Mouse (Mus musculus) embryo, embryonic 11 days (tissue): ENCODE measurements around the gene Ddit4.
A peak's percentile ranks its signal among the peaks of the same experiment; 100 is the strongest.
"Not testable (repeated sequence)": the region's sequence is repeated elsewhere in the genome, so short reads cannot be mapped to it uniquely, and the experiment has no call there.

ENCODE experiments used
- DNase-seq: peaks from one replicate; pipeline ENCODE4 v3.0.0-alpha.2; 2015

Ddit4 gene

DNA sequence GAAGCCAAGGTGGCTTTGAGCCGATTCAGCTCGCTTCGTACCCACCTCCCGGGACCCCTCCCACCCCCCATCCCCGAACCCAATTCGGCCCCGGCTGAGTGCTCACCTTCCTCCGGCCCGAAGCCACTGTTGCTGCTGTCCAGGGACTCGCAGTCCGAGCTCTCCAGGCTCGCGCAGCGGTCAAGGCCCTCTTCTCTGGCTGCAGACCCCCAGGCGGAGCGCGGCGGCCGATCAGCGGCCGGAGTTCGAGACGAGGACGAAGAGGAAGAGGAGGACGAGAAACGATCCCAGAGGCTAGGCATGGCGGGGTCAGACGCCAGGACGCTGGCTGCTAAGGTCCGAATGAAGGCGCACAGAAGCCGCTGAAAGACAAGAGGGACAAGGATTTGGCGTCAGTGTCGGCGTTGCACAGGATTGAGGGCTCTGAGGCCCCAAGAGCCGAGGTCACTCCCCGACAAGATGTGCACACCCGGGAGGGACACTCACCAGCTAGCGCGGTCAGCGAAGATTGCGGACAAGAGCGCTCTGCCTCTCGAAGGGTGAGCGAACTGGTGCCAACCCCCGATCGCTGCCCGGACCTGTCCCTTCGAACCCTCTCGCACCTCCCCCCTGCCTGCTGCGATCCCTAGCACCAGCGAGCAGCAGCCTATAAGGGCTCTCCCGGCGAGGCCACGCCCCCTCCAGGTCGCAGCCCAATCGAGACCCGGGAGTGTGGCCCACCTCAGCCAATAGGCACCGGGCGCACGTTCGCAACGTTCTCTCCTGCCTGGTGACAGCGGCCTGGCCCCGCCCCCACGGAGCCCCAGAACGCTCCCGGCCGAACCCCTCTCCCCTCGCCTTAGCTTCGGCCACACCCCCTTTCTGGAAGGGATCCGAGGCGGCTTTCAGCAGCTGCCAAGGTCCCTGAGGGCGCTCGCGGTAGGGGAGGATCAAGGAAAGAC lies at the start of gene Ddit4:
TSS of gene Ddit4 (minus strand) at position 624 of the 941 bp plus-strand sequence.
- DNase-seq, result peak; percentile 99

GRCm38 (mm10) chr10:59999057-59999456 lies 47.4 kb upstream of the Ddit4 start:
- no peak for DNase-seq

- DNase-seq, result peak; percentile 76
Observed at GRCm38 (mm10) chr10:59997591-59997990, 46.0 kb upstream of the Ddit4 start.

DNA sequence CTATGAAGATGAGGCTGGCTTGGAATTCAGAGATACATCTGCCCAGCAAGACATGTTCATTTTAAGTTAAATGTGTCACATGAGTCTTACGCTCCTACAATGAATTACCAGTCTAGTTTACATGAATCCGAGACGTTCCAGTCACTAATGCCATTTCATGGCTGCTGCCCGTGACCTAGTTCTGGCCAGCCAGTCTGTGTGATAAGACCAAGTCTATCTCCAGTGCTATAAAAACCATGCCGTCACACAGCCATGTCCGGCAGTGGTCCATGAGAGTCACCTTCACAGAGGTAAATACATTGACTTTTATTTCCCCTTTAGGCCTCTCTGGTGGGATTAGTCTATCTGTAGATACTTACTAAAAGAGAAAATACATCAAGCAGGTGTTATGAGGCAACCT lies 44.3 kb upstream of the Ddit4 start:
- no peak for DNase-seq

DNA sequence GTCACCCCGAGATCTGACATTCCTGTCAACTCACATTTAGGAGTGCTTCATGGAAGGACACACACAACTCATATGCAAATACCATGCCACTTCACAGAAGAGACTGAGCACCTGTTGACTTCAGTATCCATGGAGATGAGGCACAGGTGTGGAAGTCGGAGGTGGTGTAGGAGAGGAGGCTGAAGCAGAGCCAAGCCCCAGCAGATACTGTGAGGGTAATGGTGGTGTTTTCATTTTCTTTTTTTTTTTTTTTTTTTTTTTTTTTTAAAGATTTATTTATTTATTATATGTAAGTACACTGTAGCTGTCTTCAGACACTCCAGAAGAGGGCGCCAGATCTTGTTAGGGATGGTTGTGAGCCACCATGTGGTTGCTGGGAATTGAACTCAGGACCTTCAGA lies 42.2 kb upstream of the Ddit4 start:
- not testable (repeated sequence) for DNase-seq

DNA sequence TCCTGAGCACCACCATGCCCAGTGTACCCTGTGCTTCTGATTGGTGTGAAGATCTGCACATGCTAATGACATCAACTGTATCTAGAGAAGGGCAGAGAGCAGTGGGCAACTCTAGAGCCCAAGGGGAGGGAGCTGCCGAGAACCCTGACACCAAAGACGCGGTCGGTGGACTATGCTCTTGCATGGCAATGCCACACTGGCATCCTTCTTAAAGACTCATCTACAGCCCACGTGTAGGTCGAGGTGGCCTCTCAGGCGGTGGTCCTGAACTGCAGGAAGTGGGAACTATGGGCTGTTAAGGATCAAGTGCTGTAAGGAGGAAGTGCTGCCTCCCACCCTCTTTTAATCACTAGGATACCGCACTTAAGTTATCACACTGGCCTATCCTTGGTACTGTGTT lies 40.4 kb upstream of the Ddit4 start:
- DNase-seq, result no peak

GRCm38 (mm10) chr10:59991262-59991880 lies 39.7 kb upstream of the Ddit4 start:
- no peak for DNase-seq

DNA sequence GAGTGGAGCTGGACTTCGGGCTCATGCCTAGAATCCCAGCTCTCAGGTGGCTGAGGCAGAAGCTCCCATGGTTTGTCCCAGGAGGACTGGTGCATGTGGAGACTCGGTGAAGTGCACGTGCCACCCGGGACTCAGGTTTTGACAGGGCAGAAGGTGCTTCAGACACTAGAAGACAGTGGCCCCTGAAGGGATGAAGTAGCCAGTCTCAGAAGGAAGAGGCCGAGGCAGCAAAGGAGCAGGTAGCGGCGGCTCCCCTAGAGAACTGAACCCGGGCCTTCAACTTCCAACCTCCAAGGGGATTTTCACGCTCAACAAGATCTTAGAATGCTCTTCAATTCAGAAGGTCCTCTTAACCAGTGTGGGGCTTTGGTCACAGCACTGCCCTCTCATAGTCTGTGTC lies 38.8 kb upstream of the Ddit4 start:
- DNase-seq, result no peak

GRCm38 (mm10) chr10:59988036-59988435 lies 36.4 kb upstream of the Ddit4 start:
- no peak for DNase-seq

GRCm38 (mm10) chr10:59982379-59982873 lies 30.8 kb upstream of the Ddit4 start:
- no peak for DNase-seq

GRCm38 (mm10) chr10:59981792-59982191 lies 30.2 kb upstream of the Ddit4 start:
- no peak for DNase-seq

DNA sequence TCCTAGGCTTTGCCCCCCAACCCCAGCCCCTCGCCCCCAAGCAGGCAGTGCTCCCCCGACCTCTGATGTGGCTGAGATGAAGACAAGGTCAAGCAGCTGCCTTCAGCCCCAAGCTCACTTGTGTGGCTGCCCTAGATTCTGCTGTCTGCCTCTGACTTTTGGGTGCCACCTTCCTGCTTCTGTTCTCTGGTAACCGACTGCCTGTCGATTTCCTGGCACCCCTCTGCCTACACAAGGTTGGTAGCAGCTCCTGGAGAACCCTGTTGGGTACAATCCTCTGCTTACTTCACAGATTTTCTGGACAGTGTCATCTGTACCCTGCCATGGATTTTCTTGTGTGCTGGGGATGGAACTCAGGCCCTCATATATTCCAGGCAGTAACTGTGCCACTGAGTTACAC lies 29.7 kb upstream of the Ddit4 start:
- no peak for DNase-seq

- DNase-seq, result no peak
Observed at GRCm38 (mm10) chr10:59980815-59981244, 29.2 kb upstream of the Ddit4 start.

DNA sequence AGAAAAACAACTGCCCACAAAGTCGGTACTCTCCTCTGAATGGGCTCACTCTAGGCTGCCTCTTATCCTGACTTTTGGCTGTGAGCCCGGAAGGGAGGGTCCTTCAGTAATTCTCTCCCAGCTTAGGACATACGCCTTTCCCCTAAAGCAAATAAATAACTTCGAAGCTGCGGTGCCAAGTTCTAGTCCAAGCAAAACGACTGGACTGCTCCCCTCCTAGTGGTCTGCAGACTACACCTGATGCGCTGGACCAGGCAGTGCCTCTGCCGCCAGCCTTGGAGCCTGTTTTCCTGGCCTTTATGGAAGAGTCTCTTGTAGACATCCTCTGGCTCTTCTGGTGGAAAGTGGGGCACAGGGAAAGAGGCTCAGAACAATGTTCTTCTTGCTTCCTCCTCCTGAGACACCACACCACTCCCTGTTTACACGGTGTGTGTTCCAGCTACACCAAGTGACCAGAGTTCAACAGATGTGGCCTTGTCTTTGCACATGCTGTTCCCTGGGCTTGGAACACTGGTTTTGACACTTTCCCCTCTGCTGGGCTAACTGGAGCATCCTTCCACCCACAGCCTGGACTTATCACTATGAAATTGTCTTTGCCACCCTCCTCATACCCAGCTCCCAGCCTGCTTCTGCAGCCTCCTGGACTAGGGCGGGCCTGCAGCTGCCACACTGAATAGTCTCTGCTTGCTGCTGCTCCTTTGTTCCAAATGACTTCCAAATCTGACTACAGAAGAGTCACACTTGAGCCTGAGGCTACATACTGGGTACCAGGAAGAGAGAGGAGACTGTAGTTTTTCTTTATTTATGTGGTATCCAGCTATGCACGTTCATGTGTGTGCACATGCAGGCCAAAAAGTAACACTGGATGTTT lies 27.5 kb upstream of the Ddit4 start:
- DNase-seq, result no peak

- DNase-seq, result no peak
Observed at GRCm38 (mm10) chr10:59978401-59978800, 26.8 kb upstream of the Ddit4 start.

GRCm38 (mm10) chr10:59977715-59978343 lies 26.2 kb upstream of the Ddit4 start:
- no peak for DNase-seq

GRCm38 (mm10) chr10:59977141-59977540 lies 25.5 kb upstream of the Ddit4 start:
- DNase-seq, result no peak

GRCm38 (mm10) chr10:59974786-59975185 lies 23.2 kb upstream of the Ddit4 start:
- DNase-seq, result no peak

DNA sequence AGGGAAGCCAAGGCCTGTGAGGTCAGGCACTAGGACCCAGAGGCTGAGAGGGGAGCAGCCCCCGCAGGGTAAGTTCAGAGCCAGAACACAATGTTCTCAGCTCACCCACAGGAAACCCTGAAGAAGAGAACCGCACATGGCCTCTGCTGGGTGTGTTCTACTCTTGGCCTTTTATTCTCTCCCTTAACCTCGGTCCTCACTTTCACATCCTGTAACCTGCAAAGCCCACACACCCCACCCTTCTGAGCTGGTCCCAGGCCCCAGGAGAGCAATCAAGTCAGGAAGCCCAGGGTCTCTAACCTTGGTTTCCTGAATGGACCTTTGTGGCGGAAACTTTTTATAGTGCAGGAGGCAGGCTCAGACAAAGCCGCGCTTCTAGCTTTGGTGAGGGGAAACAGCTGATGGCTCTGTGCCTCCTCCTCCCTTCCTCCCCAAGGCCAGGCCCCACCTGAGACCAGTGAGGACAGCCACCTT lies 22.6 kb upstream of the Ddit4 start:
- peak; percentile 71 for DNase-seq

- no peak for DNase-seq
Observed at GRCm38 (mm10) chr10:59973400-59973799, 21.8 kb upstream of the Ddit4 start.

- DNase-seq, result no peak
Observed at GRCm38 (mm10) chr10:59972999-59973398, 21.4 kb upstream of the Ddit4 start.

GRCm38 (mm10) chr10:59972534-59972933 lies 20.9 kb upstream of the Ddit4 start:
- no peak for DNase-seq
